Mouse (Mus musculus): Measurements from ENCODE around the gene Grip2. TPM values are rescaled to one million over a fixed set of nuclear protein-coding genes. Genes with fewer than 3 reads are reported as not detected.
A peak's percentile ranks its signal among the peaks of the same experiment; 100 is the strongest.

Grip2 gene
- total and polyA plus RNA-seq, 2 experiments from 2014 or later = 7.8 to 29.7 TPM

DNA sequence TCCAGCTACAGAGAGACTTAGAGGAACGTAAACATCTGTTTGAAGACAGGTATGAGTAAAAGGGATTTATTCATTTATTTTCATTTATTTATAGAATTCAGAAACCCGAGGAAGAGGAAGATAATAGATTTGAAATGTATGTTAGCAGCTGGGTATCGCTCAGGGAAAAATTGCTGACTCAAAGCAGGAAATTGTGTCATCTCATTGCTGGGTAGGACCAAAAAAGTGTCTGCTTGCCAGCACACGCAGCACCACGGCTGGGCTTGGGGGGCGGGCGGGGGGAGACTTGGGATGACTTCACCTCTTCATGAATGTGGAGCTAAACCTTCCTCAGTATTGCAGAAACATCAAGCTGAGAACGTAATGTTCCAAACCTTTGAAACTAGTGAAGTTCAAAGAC lies 59.5 kb downstream of the Grip2 start:
- no peak for DNase-seq (ENCODE audit: low spot score)
- Histone ChIP-seq H3K4me3 (ENCODE audit: low read depth, low read length) (no peak overlapping the region), H3K36me3 (ENCODE audit: insufficient read depth, low read length) (peaks cover 41% of the 10 kb centered on the region), H3K4me2 (ENCODE audit: low read depth, low read length, poor library complexity, severe bottlenecking) (no peak overlapping the region), H3K9me3 (ENCODE audit: low read length) (no peaks in the 10 kb centered on the region), H3K4me1 (ENCODE audit: insufficient read depth, low read length) (no peaks in the 10 kb centered on the region), H3K27ac (ENCODE audit: low read depth, low read length) (no peak overlapping the region), H3K27me3 (ENCODE audit: insufficient read depth, low read length) (no peaks in the 10 kb centered on the region), H3K9ac (replicated peaks; ENCODE audit: low read length, poor library complexity, severe bottlenecking) (no peak overlapping the region)
- ATAC-seq (ENCODE audit: low FRiP score) = no peak
- 81% methylated on average over 8 of the region's 8 CpGs for WGBS
- no peak for TF ChIP-seq CTCF (IDR thresholded peaks at IDR 0.05)

DNA sequence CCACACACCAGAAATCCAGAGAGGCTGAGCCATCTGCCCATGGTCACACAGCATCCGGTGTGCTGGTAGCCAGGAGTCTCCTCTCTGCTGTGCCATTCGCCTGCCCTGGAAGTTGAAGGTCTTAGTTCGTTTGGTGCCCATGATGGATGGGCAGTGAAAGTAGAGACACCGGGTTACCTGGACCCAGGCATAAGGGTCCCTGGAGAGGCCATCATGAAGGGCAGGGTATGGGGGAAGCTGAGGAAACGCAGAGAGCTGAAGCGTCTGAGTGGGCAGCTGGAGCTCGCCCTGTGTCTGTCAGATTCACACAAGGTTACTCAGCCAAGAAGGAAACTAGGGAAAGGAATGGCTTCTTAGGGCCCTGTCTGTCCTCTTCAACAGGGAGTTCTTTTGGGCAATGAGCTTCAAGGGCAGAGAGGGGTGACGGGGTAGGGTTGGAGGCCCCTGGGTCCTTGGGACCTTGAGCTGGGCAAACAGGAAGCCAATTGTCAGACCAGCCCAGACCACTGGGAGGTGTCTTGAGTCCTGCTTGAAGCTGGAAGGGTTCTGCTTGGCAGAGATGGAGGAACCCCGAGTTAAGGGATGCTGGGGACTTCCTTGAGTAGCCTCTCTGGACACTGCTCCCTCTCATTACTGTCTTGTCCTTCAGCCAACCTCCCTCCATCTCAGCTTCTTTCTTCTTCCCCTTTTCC lies 64.9 kb downstream of the Grip2 start:
- TF ChIP-seq CTCF (IDR thresholded peaks at IDR 0.05) = peak; percentile 56
- no peak for ATAC-seq (ENCODE audit: low FRiP score)
- peak; percentile 41 for DNase-seq (ENCODE audit: low spot score)

DNA sequence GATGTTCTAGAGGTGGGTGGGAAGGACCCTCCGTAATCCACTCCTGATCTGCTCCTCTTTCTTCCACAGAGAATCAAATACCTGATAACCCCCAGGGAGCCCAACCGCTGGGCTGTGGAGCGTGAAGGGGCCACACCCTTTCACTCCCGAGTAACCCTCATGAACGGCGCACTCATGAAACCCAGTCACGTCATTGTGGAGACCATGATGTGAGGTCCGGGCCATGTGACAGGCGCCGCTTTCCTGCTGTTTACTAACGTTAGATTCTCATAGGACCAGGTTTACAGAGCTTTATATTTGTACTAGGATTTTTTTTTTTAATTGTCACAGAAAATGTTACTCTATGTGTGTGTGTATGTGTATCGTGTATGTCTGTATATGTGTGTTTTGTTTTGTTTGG lies 72.2 kb downstream of the Grip2 start:
- TF ChIP-seq CTCF (IDR thresholded peaks at IDR 0.05) = no peak
- 75% methylated on average over 12 of the region's 12 CpGs for WGBS
- Histone ChIP-seq H3K27me3 (ENCODE audit: insufficient read depth, low read length) (no peaks in the 10 kb centered on the region), H3K9ac (replicated peaks; ENCODE audit: low read length, poor library complexity, severe bottlenecking) (no peak overlapping the region), H3K4me3 (ENCODE audit: low read depth, low read length) (no peak overlapping the region), H3K36me3 (ENCODE audit: insufficient read depth, low read length) (peaks cover 63% of the 10 kb centered on the region), H3K27ac (ENCODE audit: low read depth, low read length) (no peak overlapping the region), H3K9me3 (ENCODE audit: low read length) (no peaks in the 10 kb centered on the region), H3K4me1 (ENCODE audit: insufficient read depth, low read length) (no peaks in the 10 kb centered on the region), H3K4me2 (ENCODE audit: low read depth, low read length, poor library complexity, severe bottlenecking) (no peak overlapping the region)
- DNase-seq (ENCODE audit: low spot score) (no peak), ATAC-seq (ENCODE audit: low FRiP score) (no peak)

More for the DNA sequence above, 64.9 kb downstream of the Grip2 start:
- no peaks in the 10 kb centered on the region for H3K9me3 ChIP-seq (ENCODE audit: low read length)
- H3K27me3 ChIP-seq (ENCODE audit: insufficient read depth, low read length) = no peaks in the 10 kb centered on the region
- no peak overlapping the region for H3K27ac ChIP-seq (ENCODE audit: low read depth, low read length)
- peaks cover 39% of the 10 kb centered on the region for H3K36me3 ChIP-seq (ENCODE audit: insufficient read depth, low read length)
- no peak overlapping the region for H3K4me3 ChIP-seq (ENCODE audit: low read depth, low read length)
- WGBS = 87% methylated on average over 9 of the region's 9 CpGs
- H3K4me2 ChIP-seq (ENCODE audit: low read depth, low read length, poor library complexity, severe bottlenecking) = no peak overlapping the region
- H3K4me1 ChIP-seq (ENCODE audit: insufficient read depth, low read length) = no peaks in the 10 kb centered on the region
- no peak overlapping the region for H3K9ac ChIP-seq (replicated peaks; ENCODE audit: low read length, poor library complexity, severe bottlenecking)

DNA sequence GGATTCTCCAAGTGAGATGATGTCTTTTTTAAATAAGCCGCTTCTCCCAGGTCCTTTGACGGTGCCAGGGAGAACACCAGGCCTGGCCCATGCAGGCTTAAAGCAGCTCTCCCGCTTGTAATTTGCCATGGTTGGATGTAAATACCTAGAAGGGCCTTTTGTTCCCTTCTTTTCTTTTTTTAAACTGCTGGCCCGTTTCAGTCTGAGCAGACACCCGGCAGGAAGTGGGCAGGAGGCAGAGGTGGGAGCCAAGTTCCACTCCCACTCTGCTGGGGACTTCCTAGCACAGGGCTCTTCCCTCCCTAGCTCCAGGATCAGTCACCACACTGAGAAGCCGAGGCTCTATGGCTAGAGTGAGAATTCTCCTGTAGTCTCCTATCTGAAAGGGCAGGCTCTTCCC lies 73.0 kb downstream of the Grip2 start:
- no peak for ATAC-seq (ENCODE audit: low FRiP score)
- TF ChIP-seq CTCF (IDR thresholded peaks at IDR 0.05) = no peak
- no peak overlapping the region for H3K4me3 ChIP-seq (ENCODE audit: low read depth, low read length)
- H3K27me3 ChIP-seq (ENCODE audit: insufficient read depth, low read length) = no peaks in the 10 kb centered on the region
- DNase-seq (ENCODE audit: low spot score) = no peak
- H3K27ac ChIP-seq (ENCODE audit: low read depth, low read length) = peak overlapping the region; percentile 47; the same call in 1 of the 2 replicates
- WGBS = 27% methylated on average over 6 of the region's 6 CpGs
- H3K9ac ChIP-seq (replicated peaks; ENCODE audit: low read length, poor library complexity, severe bottlenecking) = no peak overlapping the region
- H3K36me3 ChIP-seq (ENCODE audit: insufficient read depth, low read length) = peaks cover 64% of the 10 kb centered on the region
- H3K4me1 ChIP-seq (ENCODE audit: insufficient read depth, low read length) = no peaks in the 10 kb centered on the region
- H3K4me2 ChIP-seq (ENCODE audit: low read depth, low read length, poor library complexity, severe bottlenecking) = no peak overlapping the region
- H3K9me3 ChIP-seq (ENCODE audit: low read length) = no peaks in the 10 kb centered on the region

DNA sequence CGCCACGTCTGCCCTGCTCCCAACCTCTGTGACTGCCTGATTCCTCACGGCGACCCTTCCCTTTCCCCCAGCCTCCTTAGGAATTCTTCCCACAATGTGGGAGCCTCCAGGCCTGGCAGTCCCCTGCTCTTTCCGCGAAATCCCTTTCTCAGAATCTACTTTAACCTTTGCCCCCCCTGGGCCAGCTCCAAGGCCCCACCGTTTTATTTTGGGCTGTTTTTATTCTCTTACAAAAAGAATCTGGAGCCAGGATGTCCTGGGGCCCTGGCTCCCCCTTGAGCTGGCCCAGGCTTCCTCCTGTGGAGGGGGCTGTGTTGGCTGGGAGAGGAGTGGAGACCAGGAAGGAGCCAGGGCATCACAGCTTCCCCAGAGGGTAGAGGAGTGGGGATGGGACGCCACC lies 74.2 kb downstream of the Grip2 start:
- Histone ChIP-seq H3K27me3 (ENCODE audit: insufficient read depth, low read length) (no peaks in the 10 kb centered on the region), H3K9ac (replicated peaks; ENCODE audit: low read length, poor library complexity, severe bottlenecking) (no peak overlapping the region), H3K9me3 (ENCODE audit: low read length) (no peaks in the 10 kb centered on the region), H3K27ac (ENCODE audit: low read depth, low read length) (no peak overlapping the region), H3K4me3 (ENCODE audit: low read depth, low read length) (no peak overlapping the region), H3K36me3 (ENCODE audit: insufficient read depth, low read length) (peaks cover 73% of the 10 kb centered on the region), H3K4me2 (ENCODE audit: low read depth, low read length, poor library complexity, severe bottlenecking) (no peak overlapping the region), H3K4me1 (ENCODE audit: insufficient read depth, low read length) (no peaks in the 10 kb centered on the region)
- WGBS = 40% methylated on average over 8 of the region's 8 CpGs
- no peak for TF ChIP-seq CTCF (IDR thresholded peaks at IDR 0.05)
- DNase-seq (ENCODE audit: low spot score) = no peak
- ATAC-seq (ENCODE audit: low FRiP score) = no peak

DNA sequence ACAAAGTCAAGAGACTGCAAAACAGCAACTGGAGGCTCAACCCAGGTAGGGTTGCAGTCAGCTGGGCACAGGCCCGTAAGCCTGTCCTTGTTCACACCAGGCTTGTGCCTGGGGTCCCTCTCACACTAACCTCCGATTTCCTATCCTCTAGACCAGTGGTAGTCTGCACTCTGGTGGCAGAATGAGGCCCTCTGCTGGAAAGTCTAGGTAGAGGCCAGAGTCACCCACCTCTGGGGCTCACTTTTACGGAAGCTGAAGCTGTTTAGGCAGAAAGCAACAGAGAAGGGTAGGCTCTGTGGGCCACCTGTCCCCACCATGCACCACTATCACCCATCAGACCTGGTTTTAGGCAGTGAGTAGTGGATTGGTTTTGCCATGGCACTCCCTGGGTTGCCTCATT lies 76.1 kb downstream of the Grip2 start:
- 76% methylated on average over 3 of the region's 3 CpGs for WGBS
- Histone ChIP-seq H3K36me3 (ENCODE audit: insufficient read depth, low read length) (peaks cover 72% of the 10 kb centered on the region), H3K4me2 (ENCODE audit: low read depth, low read length, poor library complexity, severe bottlenecking) (no peak overlapping the region), H3K27me3 (ENCODE audit: insufficient read depth, low read length) (no peaks in the 10 kb centered on the region), H3K9ac (replicated peaks; ENCODE audit: low read length, poor library complexity, severe bottlenecking) (no peak overlapping the region), H3K27ac (ENCODE audit: low read depth, low read length) (no peak overlapping the region), H3K9me3 (ENCODE audit: low read length) (no peaks in the 10 kb centered on the region), H3K4me3 (ENCODE audit: low read depth, low read length) (no peak overlapping the region), H3K4me1 (ENCODE audit: insufficient read depth, low read length) (no peaks in the 10 kb centered on the region)
- DNase-seq (ENCODE audit: low spot score) = peak; percentile 22
- peak; percentile 49; the same call in 1 of the 2 replicates for ATAC-seq (ENCODE audit: low FRiP score)
- TF ChIP-seq CTCF (IDR thresholded peaks at IDR 0.05) = peak; percentile 67
